Mouse (Mus musculus) lung, postnatal 36 days (tissue): ENCODE measurements at regions not wholly inside any gene's neighbourhood (a gene's known extent, or its start where the extent isn't known, plus 50 kb on each side); places are given as distances from the start of the nearest gene placed in this dataset.
"Not testable (repeated sequence)": the region's sequence is repeated elsewhere in the genome, so short reads cannot be mapped to it uniquely, and the experiment has no call there.

Source experiments
- DNase-seq: peaks from one replicate; pipeline ENCODE4 v3.0.0; 2022; ENCODE audit warnings: mixed read lengths

- not testable (repeated sequence) for DNase-seq
These were observed 167.4 kb downstream of the Kif21a start for GRCm38 (mm10) chr15:90882349-90882748.

- DNase-seq = no peak
These were observed 180.3 kb downstream of the Kif21a start for GRCm38 (mm10) chr15:90869452-90869851.

- DNase-seq = not testable (repeated sequence)
These were observed 174.5 kb upstream of the Cpne8 start for GRCm38 (mm10) chr15:90853763-90854162.

GRCm38 (mm10) chr15:90851991-90852390 lies 172.8 kb upstream of the Cpne8 start:
- DNase-seq = no peak

- peak; percentile 54 for DNase-seq
These were observed 162.2 kb upstream of the Cpne8 start for GRCm38 (mm10) chr15:90841471-90841870.

GRCm38 (mm10) chr15:90835586-90835985 lies 156.4 kb upstream of the Cpne8 start:
- no peak for DNase-seq

GRCm38 (mm10) chr15:90827816-90828215 lies 148.6 kb upstream of the Cpne8 start:
- no peak for DNase-seq

GRCm38 (mm10) chr15:90822306-90822705 lies 143.1 kb upstream of the Cpne8 start:
- no peak for DNase-seq

- DNase-seq = no peak
These were observed 140.9 kb upstream of the Cpne8 start for GRCm38 (mm10) chr15:90819949-90820655.

GRCm38 (mm10) chr15:90818161-90818560 lies 138.9 kb upstream of the Cpne8 start:
- no peak for DNase-seq

GRCm38 (mm10) chr15:90813907-90814306 lies 134.7 kb upstream of the Cpne8 start:
- no peak for DNase-seq

- DNase-seq = no peak
These were observed 131.1 kb upstream of the Cpne8 start for GRCm38 (mm10) chr15:90810341-90810740.

- DNase-seq = no peak
These were observed 129.0 kb upstream of the Cpne8 start for GRCm38 (mm10) chr15:90808236-90808635.

- no peak for DNase-seq
These were observed 118.8 kb upstream of the Cpne8 start for GRCm38 (mm10) chr15:90798056-90798455.

- peak; percentile 15 for DNase-seq
These were observed 110.7 kb upstream of the Cpne8 start for GRCm38 (mm10) chr15:90789941-90790340.

- no peak for DNase-seq
These were observed 105.5 kb upstream of the Cpne8 start for GRCm38 (mm10) chr15:90784741-90785140.

GRCm38 (mm10) chr15:90767521-90767920 lies 88.3 kb upstream of the Cpne8 start:
- DNase-seq = no peak

GRCm38 (mm10) chr15:90764501-90764900 lies 85.3 kb upstream of the Cpne8 start:
- not testable (repeated sequence) for DNase-seq

- no peak for DNase-seq
These were observed 54.7 kb upstream of the Cpne8 start for GRCm38 (mm10) chr15:90733891-90734290.
